Mouse (Mus musculus): ENCODE measurements at regions not wholly inside any gene's neighbourhood (a gene's known extent, or its start where the extent isn't known, plus 50 kb on each side); places are given as distances from the start of the nearest gene placed in this dataset.

GRCm38 (mm10) chr7:129533366-129533905 lies 58.2 kb upstream of the Wdr11 start:
- TF ChIP-seq POLR2A (IDR thresholded peaks at IDR 0.05; ENCODE audit: low read depth, low read length): no peak
- TF ChIP-seq CTCF (IDR thresholded peaks at IDR 0.05; ENCODE audit: extremely low read depth, insufficient read length, insufficient replicate concordance, low read depth, low read length): no peak
